Mouse (Mus musculus): ENCODE data around the gene Mms22l. TPM values are rescaled to one million over a fixed set of nuclear protein-coding genes. Genes with fewer than 3 reads are reported as not detected.
A peak's percentile ranks its signal among the peaks of the same experiment; 100 is the strongest.
"Not testable (repeated sequence)": the region's sequence is repeated elsewhere in the genome, so short reads cannot be mapped to it uniquely, and the experiment has no call there.

The Mms22l gene
- 2.7 and 3.6 TPM in 2 replicates for polyA plus RNA-seq (2015; fragmentation: Nextera tagmentation; extraction: Ambion mirVana)

DNA sequence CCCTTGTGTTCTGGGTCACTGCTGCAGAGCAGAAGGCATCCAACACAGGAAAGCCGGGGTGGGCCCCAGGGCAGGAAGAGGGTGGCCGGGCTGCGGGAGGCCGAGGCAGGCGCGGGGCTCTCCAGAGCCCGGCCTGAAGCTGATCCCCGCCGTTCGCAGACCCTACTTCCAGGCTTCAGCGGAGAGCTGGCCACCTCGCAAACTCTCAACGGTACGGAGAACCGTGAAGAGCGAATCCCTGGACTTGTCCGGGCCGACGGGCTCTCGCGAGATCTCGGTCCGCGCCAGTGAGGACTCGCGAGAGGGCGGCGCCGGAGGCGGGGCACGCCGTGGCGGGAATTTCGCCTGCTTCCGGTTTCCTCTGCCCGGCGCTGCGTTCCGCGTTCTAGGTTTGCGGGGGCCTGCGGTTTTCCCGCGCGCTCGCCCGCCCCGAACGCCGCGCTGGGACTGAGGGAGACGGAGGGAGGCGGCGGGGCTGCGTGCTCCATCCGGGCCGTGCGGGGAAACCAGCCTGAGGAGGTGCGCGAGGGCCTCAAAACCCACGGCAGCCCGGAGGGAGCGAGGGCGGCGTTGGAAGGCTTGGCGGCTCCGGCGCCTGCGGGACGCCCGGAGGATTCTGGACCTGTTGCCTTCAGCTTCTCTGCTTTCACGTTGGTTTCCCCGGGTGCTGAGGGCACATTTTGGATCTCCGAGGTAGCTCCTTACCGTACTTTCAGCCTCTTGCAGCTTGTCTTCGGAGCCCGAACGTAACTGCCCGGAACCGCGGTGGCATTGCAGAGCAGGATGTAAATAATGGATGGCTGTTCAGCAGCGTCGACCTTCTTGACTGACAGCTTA lies at the start of gene Mms22l:
Gene Mms22l (plus strand): TSS at position 336 of the 837 bp plus-strand sequence.
- Histone ChIP-seq H3K36me3 (ENCODE audit: insufficient read depth, low read length) (no peaks in the 10 kb centered on the region), H3K9ac (replicated peaks; ENCODE audit: low read depth) (peak within 1 kb of the TSS; percentile 91), H3K27me3 (replicated peaks; ENCODE audit: insufficient read depth, low read length) (no peaks in the 10 kb centered on the region), H3K4me2 (replicated peaks; ENCODE audit: low read depth, low read length) (peak within 1 kb of the TSS; percentile 88), H3K4me1 (ENCODE audit: insufficient read depth, low read depth, low read length) (no peaks in the 10 kb centered on the region; the same call in 1 of the 2 replicates), H3K9me3 (ENCODE audit: low read length) (no peaks in the 10 kb centered on the region), H3K4me3 (ENCODE audit: low read depth, low read length) (peak within 1 kb of the TSS; percentile 95), H3K27ac (ENCODE audit: low read length) (peak within 1 kb of the TSS; percentile 93)
- DNase-seq (ENCODE audit: low spot score) (peak; percentile 96), ATAC-seq (peak; percentile 100)
- WGBS = under 1% methylated on average over 80 of the region's 83 CpGs
- TF ChIP-seq CTCF (IDR thresholded peaks at IDR 0.05) (no peak), EP300 (IDR thresholded peaks at IDR 0.05) (peak; percentile 79)

DNA sequence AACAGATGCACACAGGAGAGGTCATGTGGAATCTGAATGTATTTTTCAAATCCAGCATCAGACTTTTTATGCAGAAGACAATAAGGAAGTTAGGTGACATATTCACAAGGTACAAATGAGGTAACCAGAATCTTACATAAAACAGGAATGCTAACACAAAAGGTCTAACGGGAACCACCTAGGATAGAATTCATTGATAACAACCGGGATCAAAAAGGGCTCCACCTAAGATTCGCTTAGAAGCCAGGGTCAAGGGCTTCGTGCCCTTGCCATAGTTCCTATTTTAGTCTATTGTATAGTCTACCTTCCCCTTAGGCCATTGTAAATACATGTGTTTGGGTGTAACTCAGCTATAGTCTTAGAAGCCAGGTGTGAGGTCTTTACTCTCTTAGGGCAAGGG lies 12.2 kb upstream of the Mms22l start:
- WGBS = 88% methylated on average over 4 of the region's 4 CpGs

DNA sequence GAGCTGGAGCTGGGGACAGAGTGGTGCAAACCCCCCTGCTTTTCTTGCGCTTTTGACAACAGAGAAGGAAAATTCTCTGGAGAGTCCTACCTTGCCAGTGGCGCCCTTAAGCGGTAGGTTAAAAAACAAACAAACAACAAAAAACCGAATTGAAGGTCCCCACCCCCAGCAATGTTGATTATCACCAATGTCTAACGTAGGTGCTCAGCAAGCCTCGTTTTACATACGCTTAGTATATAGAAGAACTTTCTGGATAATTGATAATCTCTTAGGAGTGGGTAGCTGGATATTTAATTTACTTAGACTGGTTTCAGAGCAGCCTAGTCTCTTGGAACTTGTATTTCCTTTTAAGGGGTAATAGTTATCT lies 685 bp downstream of the Mms22l start:
- Histone ChIP-seq H3K27ac (ENCODE audit: low read length) (no peak overlapping the region), H3K4me2 (replicated peaks; ENCODE audit: low read depth, low read length) (peak overlapping the region; percentile 88), H3K27me3 (replicated peaks; ENCODE audit: insufficient read depth, low read length) (no peaks in the 10 kb centered on the region), H3K4me3 (ENCODE audit: low read depth, low read length) (peak overlapping the region; percentile 95), H3K9me3 (ENCODE audit: low read length) (no peaks in the 10 kb centered on the region), H3K9ac (replicated peaks; ENCODE audit: low read depth) (peak overlapping the region; percentile 91), H3K36me3 (ENCODE audit: insufficient read depth, low read length) (no peaks in the 10 kb centered on the region), H3K4me1 (ENCODE audit: insufficient read depth, low read depth, low read length) (no peaks in the 10 kb centered on the region; the same call in 1 of the 2 replicates)
- WGBS = 0% methylated on average over 7 of the region's 7 CpGs
- TF ChIP-seq EP300 (IDR thresholded peaks at IDR 0.05) = no peak
- no peak for TF ChIP-seq CTCF (IDR thresholded peaks at IDR 0.05)
- ATAC-seq (no peak), DNase-seq (ENCODE audit: low spot score) (peak; percentile 4)

More for the DNA sequence above, 12.2 kb upstream of the Mms22l start:
- not testable (repeated sequence) for H3K4me3 ChIP-seq (ENCODE audit: low read depth, low read length); DNase-seq (ENCODE audit: low spot score); H3K9me3 ChIP-seq (ENCODE audit: low read length); H3K4me1 ChIP-seq (ENCODE audit: insufficient read depth, low read depth, low read length); H3K9ac ChIP-seq (replicated peaks; ENCODE audit: low read depth); ATAC-seq; H3K36me3 ChIP-seq (ENCODE audit: insufficient read depth, low read length); H3K27ac ChIP-seq (ENCODE audit: low read length); H3K27me3 ChIP-seq (replicated peaks; ENCODE audit: insufficient read depth, low read length); H3K4me2 ChIP-seq (replicated peaks; ENCODE audit: low read depth, low read length)

DNA sequence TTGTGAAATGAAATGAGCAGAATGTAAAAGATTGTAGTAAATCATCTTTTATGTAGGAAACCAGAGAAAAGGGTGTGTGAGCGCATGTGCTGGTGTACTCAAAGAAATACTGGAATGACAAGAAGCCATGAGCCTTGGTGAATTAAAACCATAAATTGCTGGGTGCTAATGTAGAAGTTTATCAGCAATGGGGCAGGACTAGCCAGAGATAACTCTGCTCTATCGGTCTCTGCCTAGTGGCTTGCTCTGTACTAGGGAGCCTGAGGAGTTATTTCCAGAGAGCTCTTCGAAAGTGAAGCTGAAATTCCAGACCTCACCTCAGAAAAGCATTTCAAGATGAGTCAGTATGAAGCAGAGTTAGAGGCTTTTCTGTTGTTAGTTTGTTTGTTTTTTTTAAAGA lies 12.9 kb downstream of the Mms22l start:
- H3K27me3 ChIP-seq (replicated peaks; ENCODE audit: insufficient read depth, low read length) = no peaks in the 10 kb centered on the region
- H3K4me3 ChIP-seq (ENCODE audit: low read depth, low read length) = no peak overlapping the region
- 91% methylated on average over 3 of the region's 3 CpGs for WGBS
- H3K36me3 ChIP-seq (ENCODE audit: insufficient read depth, low read length) = no peaks in the 10 kb centered on the region
- H3K9ac ChIP-seq (replicated peaks; ENCODE audit: low read depth) = no peak overlapping the region
- H3K4me1 ChIP-seq (ENCODE audit: insufficient read depth, low read depth, low read length) = no peaks in the 10 kb centered on the region
- no peaks in the 10 kb centered on the region for H3K9me3 ChIP-seq (ENCODE audit: low read length)
- no peak overlapping the region for H3K27ac ChIP-seq (ENCODE audit: low read length)
- no peak overlapping the region for H3K4me2 ChIP-seq (replicated peaks; ENCODE audit: low read depth, low read length)
- ATAC-seq (no peak), DNase-seq (ENCODE audit: low spot score) (no peak)
- TF ChIP-seq CTCF (IDR thresholded peaks at IDR 0.05) (no peak), EP300 (IDR thresholded peaks at IDR 0.05) (no peak)

DNA sequence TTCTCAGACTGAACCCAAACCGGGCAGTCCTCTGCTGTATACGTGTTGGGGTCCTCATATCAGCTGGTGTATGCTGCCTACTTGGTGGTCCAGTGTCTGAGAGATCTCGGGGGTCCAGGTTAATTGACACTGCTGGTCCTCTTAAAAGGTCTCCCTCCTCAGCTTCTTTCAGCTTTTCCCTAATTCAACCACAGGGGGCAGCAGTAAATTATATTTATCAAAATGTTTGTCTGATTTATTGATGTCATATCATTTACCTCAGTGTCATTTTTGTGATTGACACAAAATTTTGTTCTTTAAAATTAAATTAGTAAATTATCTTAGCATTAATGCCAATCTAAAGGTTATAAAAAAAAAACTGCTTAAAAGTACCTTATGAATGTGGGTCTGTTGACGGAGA lies 40.7 kb downstream of the Mms22l start:
- H3K27me3 ChIP-seq (replicated peaks; ENCODE audit: insufficient read depth, low read length) = no peaks in the 10 kb centered on the region
- WGBS = 74% methylated on average over 4 of the region's 4 CpGs
- no peak overlapping the region for H3K4me2 ChIP-seq (replicated peaks; ENCODE audit: low read depth, low read length)
- no peak overlapping the region for H3K4me3 ChIP-seq (ENCODE audit: low read depth, low read length)
- H3K27ac ChIP-seq (ENCODE audit: low read length) = no peak overlapping the region
- ATAC-seq (no peak), DNase-seq (ENCODE audit: low spot score) (no peak)
- no peak overlapping the region for H3K9ac ChIP-seq (replicated peaks; ENCODE audit: low read depth)
- H3K36me3 ChIP-seq (ENCODE audit: insufficient read depth, low read length) = no peaks in the 10 kb centered on the region
- no peaks in the 10 kb centered on the region for H3K9me3 ChIP-seq (ENCODE audit: low read length)
- TF ChIP-seq CTCF (IDR thresholded peaks at IDR 0.05) = peak; percentile 21; the same call in 1 of the 2 replicates
- TF ChIP-seq EP300 (IDR thresholded peaks at IDR 0.05) = no peak
- no peaks in the 10 kb centered on the region for H3K4me1 ChIP-seq (ENCODE audit: insufficient read depth, low read depth, low read length)

DNA sequence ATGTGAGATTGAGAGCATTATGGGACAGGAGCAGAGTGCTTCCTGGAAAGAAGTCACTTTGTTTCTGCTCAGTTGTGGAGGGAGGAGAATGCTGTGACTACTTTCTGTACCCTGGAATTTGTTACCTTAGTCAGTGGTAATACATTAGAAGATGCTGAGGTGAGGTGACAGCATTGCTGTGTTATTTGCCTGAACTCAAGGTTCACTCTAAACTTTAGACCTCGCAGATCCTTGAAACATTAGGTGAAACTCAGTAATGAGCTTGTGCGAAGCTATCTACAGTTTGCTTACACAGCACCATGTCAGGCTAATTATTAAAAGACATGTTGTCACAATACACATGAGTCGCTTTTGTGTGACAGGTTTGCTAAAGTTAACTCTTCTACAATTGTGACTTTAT lies 47.2 kb downstream of the Mms22l start:
- 70% methylated on average over 3 of the region's 3 CpGs for WGBS
- TF ChIP-seq EP300 (IDR thresholded peaks at IDR 0.05) = no peak
- TF ChIP-seq CTCF (IDR thresholded peaks at IDR 0.05) = no peak
- DNase-seq (ENCODE audit: low spot score) (no peak), ATAC-seq (no peak)
- Histone ChIP-seq H3K9ac (replicated peaks; ENCODE audit: low read depth) (no peak overlapping the region), H3K36me3 (ENCODE audit: insufficient read depth, low read length) (no peaks in the 10 kb centered on the region), H3K27ac (ENCODE audit: low read length) (no peak overlapping the region), H3K9me3 (ENCODE audit: low read length) (no peaks in the 10 kb centered on the region), H3K4me3 (ENCODE audit: low read depth, low read length) (no peak overlapping the region), H3K27me3 (replicated peaks; ENCODE audit: insufficient read depth, low read length) (no peaks in the 10 kb centered on the region), H3K4me1 (ENCODE audit: insufficient read depth, low read depth, low read length) (no peaks in the 10 kb centered on the region), H3K4me2 (replicated peaks; ENCODE audit: low read depth, low read length) (no peak overlapping the region)

Data from lung, postnatal 0 days (tissue).